Mouse (Mus musculus): Measurements from ENCODE around the gene Etfbkmt.

- no peak for TF ChIP-seq CTCF (IDR thresholded peaks at IDR 0.05; ENCODE audit: extremely low read depth, insufficient read depth, low read length)
- no peak for TF ChIP-seq POLR2A (IDR thresholded peaks at IDR 0.05; ENCODE audit: extremely low read depth, insufficient read depth, low read length)
Measured at GRCm38 (mm10) chr6:149095389-149095788, 44.3 kb upstream of the Etfbkmt start.
